Mouse (Mus musculus) left cerebral cortex, postnatal 36 days (tissue): ENCODE data around the gene Atp11a. TPM values are rescaled to one million over a fixed set of nuclear protein-coding genes. Genes with fewer than 3 reads are reported as not detected.

Experiments
- DNase-seq, 2 experiments: peaks; one replicate each; pipeline ENCODE4 v3.0.0; 2021 to 2022; ENCODE audit warnings: low spot score in 2 of 2, mixed read lengths in 1 of 2
- intact Hi-C: fragments of 180-260 bp; cut with DNase I; formaldehyde crosslinking; loops from one replicate; pipeline ENCODE4 v1.15.1; 2025
- total RNA-seq, 2 experiments: library from RNA; stranded (reverse); gene quantifications; 2 replicates each; pipeline ENCODE4 v1.2.3; 2021

Gene Atp11a
- total RNA-seq, 2 experiments from 2014 or later: 39.7 to 52.2 TPM

GRCm38 (mm10) chr8:12856038-12856437 lies 99.2 kb downstream of the Atp11a start:
- intact Hi-C loops: no loop called here
- DNase-seq: no peak

GRCm38 (mm10) chr8:12863061-12863460 lies 106.2 kb downstream of the Atp11a start:
- no peak for DNase-seq
- intact Hi-C loops: no loop called here

GRCm38 (mm10) chr8:12863608-12864007 lies 106.8 kb downstream of the Atp11a start:
- no peak for DNase-seq
- intact Hi-C loops: no loop called here

GRCm38 (mm10) chr8:12865790-12866189 lies 109.0 kb downstream of the Atp11a start:
- intact Hi-C loops: no loop called here
- DNase-seq: no peak

- intact Hi-C loops: no loop called here
- no peak for DNase-seq
Observed at GRCm38 (mm10) chr8:12869661-12870060, 112.8 kb downstream of the Atp11a start.

GRCm38 (mm10) chr8:12870656-12871055 lies 113.8 kb downstream of the Atp11a start:
- DNase-seq: no peak
- intact Hi-C loops: no loop called here

- DNase-seq: no peak
- intact Hi-C loops: no loop called here
Observed at GRCm38 (mm10) chr8:12871461-12871860, 114.6 kb downstream of the Atp11a start.

- intact Hi-C loops: no loop called here
- no peak for DNase-seq
Observed at GRCm38 (mm10) chr8:12872983-12873356, 116.2 kb downstream of the Atp11a start.

- intact Hi-C loops: no loop called here
- DNase-seq: peak; percentile 24 to 28
Observed at GRCm38 (mm10) chr8:12873357-12874046, 116.7 kb downstream of the Atp11a start, which contains the start of gene Mcf2l. Mcf2l (plus strand) TSS chr8:12873806.

- intact Hi-C loops: no loop called here
- DNase-seq: peak in 1 of 2 experiments; percentile 44
Observed at GRCm38 (mm10) chr8:12874194-12874791, 117.5 kb downstream of the Atp11a start.

- DNase-seq: no peak
- intact Hi-C loops: no loop called here
Observed at GRCm38 (mm10) chr8:12874971-12875370, 118.2 kb downstream of the Atp11a start.

GRCm38 (mm10) chr8:12877126-12877525 lies 120.3 kb downstream of the Atp11a start:
- intact Hi-C loops: no loop called here
- DNase-seq: no peak

GRCm38 (mm10) chr8:12880163-12880562 lies 123.3 kb downstream of the Atp11a start:
- no peak for DNase-seq
- intact Hi-C loops: no loop called here

- DNase-seq: no peak
Observed at GRCm38 (mm10) chr8:12883051-12884004, 126.5 kb downstream of the Atp11a start.

GRCm38 (mm10) chr8:12887772-12888435 lies 131.1 kb downstream of the Atp11a start:
- DNase-seq: no peak
- intact Hi-C loops: no loop called here

More at GRCm38 (mm10) chr8:12883051-12884004, 126.5 kb downstream of the Atp11a start:
- intact Hi-C loops: no loop called here

GRCm38 (mm10) chr8:12889046-12889598 lies 132.3 kb downstream of the Atp11a start:
- DNase-seq: no peak
- intact Hi-C loops: no loop called here

GRCm38 (mm10) chr8:12892882-12893446 lies 136.2 kb downstream of the Atp11a start:
- intact Hi-C loops: no loop called here
- no peak for DNase-seq

GRCm38 (mm10) chr8:12893797-12894578 lies 137.2 kb downstream of the Atp11a start:
- intact Hi-C loops: no loop called here
- no peak for DNase-seq
